Mouse (Mus musculus): Measurements from ENCODE around the gene Auts2. TPM values are rescaled to one million over a fixed set of nuclear protein-coding genes. Genes with fewer than 3 reads are reported as not detected.

Auts2 gene
- polyA plus RNA-seq, 1 experiment from 2014 or later, result 1.0 TPM

GRCm38 (mm10) chr5:131492535-131492934 lies 1050.6 kb downstream of the Auts2 start:
- TF ChIP-seq CTCF (IDR thresholded peaks at IDR 0.05; ENCODE audit: low read depth), result peak; percentile 25
- no peak for TF ChIP-seq EP300 (IDR thresholded peaks at IDR 0.05; ENCODE audit: low read depth)
- ATAC-seq (no peak), DNase-seq (no peak)
- Histone ChIP-seq H3K9me3 (ENCODE audit: low read length) (no peaks in the 10 kb centered on the region), H3K27ac (ENCODE audit: low read depth) (no peak overlapping the region), H3K4me2 (ENCODE audit: low read depth, low read length) (no peak overlapping the region), H3K4me1 (ENCODE audit: insufficient read depth) (no peaks in the 10 kb centered on the region), H3K4me3 (ENCODE audit: low read depth, low read length) (no peak overlapping the region), H3K36me3 (replicated peaks; ENCODE audit: insufficient read depth, low read length) (no peaks in the 10 kb centered on the region), H3K27me3 (ENCODE audit: insufficient read depth, low read length) (no peaks in the 10 kb centered on the region), H3K9ac (replicated peaks) (no peak overlapping the region)
- WGBS (ENCODE audit: insufficient replicate concordance), result 79% methylated on average over 8 of the region's 8 CpGs

DNA sequence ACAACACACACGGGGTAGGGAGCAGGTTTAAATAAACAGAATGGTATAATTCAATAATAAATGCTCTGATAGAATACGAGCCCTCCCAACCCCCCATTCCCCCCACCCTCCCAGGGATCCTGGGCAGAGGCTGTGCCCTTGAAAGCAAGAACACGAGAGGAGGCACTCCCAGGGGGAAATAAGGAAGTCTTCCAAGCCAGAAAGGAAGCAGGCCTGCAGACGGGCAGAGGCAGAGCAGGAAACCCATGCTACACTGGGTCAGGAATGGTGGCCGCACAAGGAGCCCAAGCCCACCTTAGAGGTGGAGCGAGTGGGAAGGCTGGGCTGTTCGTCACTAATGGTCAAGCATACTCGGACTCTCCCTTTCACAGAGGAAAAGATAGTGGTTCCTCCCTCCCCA lies 1051.3 kb downstream of the Auts2 start:
- ATAC-seq, result no peak
- H3K9ac ChIP-seq (replicated peaks), result no peak overlapping the region
- DNase-seq, result no peak
- WGBS (ENCODE audit: insufficient replicate concordance), result 60% methylated on average over 8 of the region's 8 CpGs
- H3K36me3 ChIP-seq (replicated peaks; ENCODE audit: insufficient read depth, low read length), result no peaks in the 10 kb centered on the region
- no peaks in the 10 kb centered on the region for H3K27me3 ChIP-seq (ENCODE audit: insufficient read depth, low read length)
- TF ChIP-seq CTCF (IDR thresholded peaks at IDR 0.05; ENCODE audit: low read depth), result no peak
- TF ChIP-seq EP300 (IDR thresholded peaks at IDR 0.05; ENCODE audit: low read depth), result no peak
- no peak overlapping the region for H3K4me2 ChIP-seq (ENCODE audit: low read depth, low read length)
- no peak overlapping the region for H3K27ac ChIP-seq (ENCODE audit: low read depth)
- H3K4me1 ChIP-seq (ENCODE audit: insufficient read depth), result no peaks in the 10 kb centered on the region
- H3K9me3 ChIP-seq (ENCODE audit: low read length), result no peaks in the 10 kb centered on the region
- no peak overlapping the region for H3K4me3 ChIP-seq (ENCODE audit: low read depth, low read length)

- TF ChIP-seq CTCF (IDR thresholded peaks at IDR 0.05; ENCODE audit: low read depth) (no peak), EP300 (IDR thresholded peaks at IDR 0.05; ENCODE audit: low read depth) (no peak)
- H3K4me3 ChIP-seq (ENCODE audit: low read depth, low read length), result no peak overlapping the region
- no peaks in the 10 kb centered on the region for H3K36me3 ChIP-seq (replicated peaks; ENCODE audit: insufficient read depth, low read length)
- no peak for ATAC-seq
- WGBS (ENCODE audit: insufficient replicate concordance), result 65% methylated on average over 2 of the region's 2 CpGs
- H3K27me3 ChIP-seq (ENCODE audit: insufficient read depth, low read length), result no peaks in the 10 kb centered on the region
- H3K9ac ChIP-seq (replicated peaks), result no peak overlapping the region
- no peak overlapping the region for H3K4me2 ChIP-seq (ENCODE audit: low read depth, low read length)
- DNase-seq, result no peak
- peaks cover 3% of the 10 kb centered on the region; the same call in 1 of the 2 replicates for H3K9me3 ChIP-seq (ENCODE audit: low read length)
- no peaks in the 10 kb centered on the region for H3K4me1 ChIP-seq (ENCODE audit: insufficient read depth)
- no peak overlapping the region for H3K27ac ChIP-seq (ENCODE audit: low read depth)
Observed at GRCm38 (mm10) chr5:131490811-131491210, 1052.3 kb downstream of the Auts2 start.

GRCm38 (mm10) chr5:131489846-131490245 lies 1053.3 kb downstream of the Auts2 start:
- Histone ChIP-seq H3K4me1 (ENCODE audit: insufficient read depth) (no peaks in the 10 kb centered on the region), H3K36me3 (replicated peaks; ENCODE audit: insufficient read depth, low read length) (no peaks in the 10 kb centered on the region), H3K9me3 (ENCODE audit: low read length) (peaks cover 5% of the 10 kb centered on the region; the same call in 1 of the 2 replicates), H3K27ac (ENCODE audit: low read depth) (no peak overlapping the region), H3K4me3 (ENCODE audit: low read depth, low read length) (no peak overlapping the region), H3K4me2 (ENCODE audit: low read depth, low read length) (no peak overlapping the region), H3K9ac (replicated peaks) (no peak overlapping the region), H3K27me3 (ENCODE audit: insufficient read depth, low read length) (no peaks in the 10 kb centered on the region)
- 85% methylated on average over 7 of the region's 7 CpGs for WGBS (ENCODE audit: insufficient replicate concordance)
- no peak for DNase-seq
- no peak for TF ChIP-seq EP300 (IDR thresholded peaks at IDR 0.05; ENCODE audit: low read depth)
- no peak for ATAC-seq

GRCm38 (mm10) chr5:131486527-131486926 lies 1056.6 kb downstream of the Auts2 start:
- Histone ChIP-seq H3K36me3 (replicated peaks; ENCODE audit: insufficient read depth, low read length) (no peaks in the 10 kb centered on the region), H3K9me3 (ENCODE audit: low read length) (peaks cover 5% of the 10 kb centered on the region; the same call in 1 of the 2 replicates), H3K4me2 (ENCODE audit: low read depth, low read length) (no peak overlapping the region), H3K27ac (ENCODE audit: low read depth) (no peak overlapping the region), H3K4me3 (ENCODE audit: low read depth, low read length) (no peak overlapping the region), H3K9ac (replicated peaks) (no peak overlapping the region), H3K27me3 (ENCODE audit: insufficient read depth, low read length) (no peaks in the 10 kb centered on the region), H3K4me1 (ENCODE audit: insufficient read depth) (no peaks in the 10 kb centered on the region)
- TF ChIP-seq EP300 (IDR thresholded peaks at IDR 0.05; ENCODE audit: low read depth) (no peak), CTCF (IDR thresholded peaks at IDR 0.05; ENCODE audit: low read depth) (no peak)
- WGBS (ENCODE audit: insufficient replicate concordance), result 65% methylated on average over 4 of the region's 4 CpGs
- DNase-seq, result no peak
- ATAC-seq, result no peak

GRCm38 (mm10) chr5:131475278-131475677 lies 1067.9 kb downstream of the Auts2 start:
- ATAC-seq (no peak), DNase-seq (no peak)
- Histone ChIP-seq H3K4me3 (ENCODE audit: low read depth, low read length) (no peak overlapping the region), H3K4me2 (ENCODE audit: low read depth, low read length) (no peak overlapping the region), H3K9ac (replicated peaks) (no peak overlapping the region), H3K9me3 (ENCODE audit: low read length) (peaks cover 7% of the 10 kb centered on the region), H3K27ac (ENCODE audit: low read depth) (no peak overlapping the region), H3K27me3 (ENCODE audit: insufficient read depth, low read length) (no peaks in the 10 kb centered on the region), H3K4me1 (ENCODE audit: insufficient read depth) (no peaks in the 10 kb centered on the region), H3K36me3 (replicated peaks; ENCODE audit: insufficient read depth, low read length) (no peaks in the 10 kb centered on the region; the same call in 1 of the 2 replicates)
- no peak for TF ChIP-seq CTCF (IDR thresholded peaks at IDR 0.05; ENCODE audit: low read depth)
- no peak for TF ChIP-seq EP300 (IDR thresholded peaks at IDR 0.05; ENCODE audit: low read depth)

- ATAC-seq (no peak), DNase-seq (no peak)
- H3K4me3 ChIP-seq (ENCODE audit: low read depth, low read length), result no peak overlapping the region
- TF ChIP-seq EP300 (IDR thresholded peaks at IDR 0.05; ENCODE audit: low read depth), result no peak
- TF ChIP-seq CTCF (IDR thresholded peaks at IDR 0.05; ENCODE audit: low read depth), result no peak
- no peak overlapping the region for H3K27ac ChIP-seq (ENCODE audit: low read depth)
- H3K9ac ChIP-seq (replicated peaks), result no peak overlapping the region
- peaks cover 4% of the 10 kb centered on the region; the same call in 1 of the 2 replicates for H3K36me3 ChIP-seq (replicated peaks; ENCODE audit: insufficient read depth, low read length)
- 90% methylated on average over 4 of the region's 4 CpGs for WGBS (ENCODE audit: insufficient replicate concordance)
- no peaks in the 10 kb centered on the region for H3K9me3 ChIP-seq (ENCODE audit: low read length)
- no peaks in the 10 kb centered on the region for H3K4me1 ChIP-seq (ENCODE audit: insufficient read depth)
- no peaks in the 10 kb centered on the region for H3K27me3 ChIP-seq (ENCODE audit: insufficient read depth, low read length)
- no peak overlapping the region for H3K4me2 ChIP-seq (ENCODE audit: low read depth, low read length)
Observed at GRCm38 (mm10) chr5:131468609-131469008, 1074.5 kb downstream of the Auts2 start.
